Mouse (Mus musculus): ENCODE measurements around the gene D5Ertd579e.

DNA sequence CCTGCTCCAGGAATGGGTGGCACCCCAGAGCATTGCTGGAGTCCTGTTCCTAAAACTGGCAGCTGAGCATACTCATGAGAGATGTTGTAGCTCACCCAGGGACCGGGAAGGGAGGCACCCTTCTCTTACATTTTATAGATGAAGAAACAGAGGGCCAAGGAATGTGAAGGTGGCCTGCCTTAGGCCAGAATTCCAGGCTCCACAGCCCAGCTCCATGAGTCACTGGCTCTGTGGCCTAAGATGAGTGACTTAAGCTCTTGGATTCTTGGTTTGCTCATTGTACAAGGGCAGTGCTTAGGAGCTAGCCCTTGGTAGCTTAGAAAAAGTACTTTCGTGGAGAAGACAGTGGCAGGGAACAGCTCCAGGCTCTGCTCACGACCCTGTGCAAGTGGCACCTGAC lies 19.0 kb upstream of the D5Ertd579e start:
- TF ChIP-seq TAL1 (IDR thresholded peaks at IDR 0.05; ENCODE audit: low read length) (no peak), GATA1 (IDR thresholded peaks at IDR 0.05; ENCODE audit: low read length) (no peak)
